Mouse (Mus musculus): Measurements from ENCODE around the gene Pias3. TPM values are rescaled to one million over a fixed set of nuclear protein-coding genes. Genes with fewer than 3 reads are reported as not detected.

Gene Pias3
- polyA plus RNA-seq, 1 experiment from 2014 or later = 16.1 TPM

DNA sequence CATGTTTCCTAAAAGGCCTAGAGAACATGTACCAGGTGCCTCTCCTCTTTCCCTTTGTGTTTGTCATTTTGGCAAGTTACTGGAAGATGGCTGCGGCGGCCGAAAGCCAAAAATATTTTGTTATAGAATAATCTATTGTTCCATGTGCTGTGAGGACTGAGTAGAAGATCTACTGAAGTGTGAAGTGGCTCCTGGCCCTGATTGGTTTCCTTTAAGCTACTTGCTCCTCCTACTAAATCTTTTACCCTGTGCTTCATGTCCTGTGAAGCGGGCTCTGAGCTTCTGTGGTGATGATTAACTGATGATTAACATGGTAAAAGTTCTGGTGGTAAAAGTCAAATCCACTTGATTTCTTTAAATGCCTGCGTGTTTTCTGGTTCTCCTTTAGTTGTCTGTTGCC, 29.3 kb upstream of the Pias3 start:
- no peak for ATAC-seq
- no peak overlapping the region for H3K4me3 ChIP-seq (ENCODE audit: low read depth, low read length)
- H3K9ac ChIP-seq (ENCODE audit: low read depth, low read length) = no peak overlapping the region
- H3K36me3 ChIP-seq (ENCODE audit: control insufficient read depth, insufficient read depth) = no peaks in the 10 kb centered on the region
- H3K9me3 ChIP-seq (ENCODE audit: control insufficient read depth) = no peaks in the 10 kb centered on the region
- H3K27ac ChIP-seq (ENCODE audit: low read depth, low read length) = no peak overlapping the region
- no peak for TF ChIP-seq CTCF (IDR thresholded peaks at IDR 0.05; ENCODE audit: low read depth)
- no peak overlapping the region for H3K4me2 ChIP-seq (replicated peaks; ENCODE audit: low read depth)
- WGBS = 84% methylated on average over 5 of the region's 5 CpGs
- no peaks in the 10 kb centered on the region; the same call in 1 of the 2 replicates for H3K27me3 ChIP-seq (replicated peaks; ENCODE audit: control insufficient read depth, insufficient read depth, low read length)
- peaks cover 4% of the 10 kb centered on the region; the same call in 1 of the 2 replicates for H3K4me1 ChIP-seq (replicated peaks; ENCODE audit: control insufficient read depth, insufficient read depth, low read length)

DNA sequence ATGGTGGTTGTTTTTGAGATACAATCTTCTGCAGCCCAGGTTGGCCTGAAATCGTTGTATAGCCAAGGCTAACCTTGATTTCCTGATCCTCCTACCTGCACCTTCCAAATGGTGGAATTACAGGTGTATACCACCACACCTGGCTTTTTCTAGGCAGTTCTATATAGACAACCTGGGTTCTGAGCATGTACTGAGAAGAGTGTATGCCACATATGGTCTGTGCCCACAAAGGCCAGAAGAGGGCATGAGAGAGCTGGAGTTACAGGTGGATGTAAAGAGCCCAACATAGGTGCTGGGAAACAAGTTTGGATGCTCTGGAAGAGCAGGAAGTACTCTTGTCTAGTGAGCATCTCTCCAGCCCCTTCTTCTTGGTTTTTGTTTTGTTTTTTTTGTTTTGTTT, 28.9 kb upstream of the Pias3 start:
- no peak for ATAC-seq
- Histone ChIP-seq H3K9me3 (ENCODE audit: control insufficient read depth) (no peaks in the 10 kb centered on the region), H3K4me2 (replicated peaks; ENCODE audit: low read depth) (no peak overlapping the region), H3K36me3 (ENCODE audit: control insufficient read depth, insufficient read depth) (no peaks in the 10 kb centered on the region), H3K4me3 (ENCODE audit: low read depth, low read length) (no peak overlapping the region), H3K9ac (ENCODE audit: low read depth, low read length) (no peak overlapping the region), H3K27ac (ENCODE audit: low read depth, low read length) (no peak overlapping the region), H3K4me1 (replicated peaks; ENCODE audit: control insufficient read depth, insufficient read depth, low read length) (peaks cover 4% of the 10 kb centered on the region; the same call in 1 of the 2 replicates), H3K27me3 (replicated peaks; ENCODE audit: control insufficient read depth, insufficient read depth, low read length) (no peaks in the 10 kb centered on the region; the same call in 1 of the 2 replicates)
- 40% methylated on average over 1 of the region's 1 CpGs for WGBS
- peak; percentile 77 for TF ChIP-seq CTCF (IDR thresholded peaks at IDR 0.05; ENCODE audit: low read depth)

DNA sequence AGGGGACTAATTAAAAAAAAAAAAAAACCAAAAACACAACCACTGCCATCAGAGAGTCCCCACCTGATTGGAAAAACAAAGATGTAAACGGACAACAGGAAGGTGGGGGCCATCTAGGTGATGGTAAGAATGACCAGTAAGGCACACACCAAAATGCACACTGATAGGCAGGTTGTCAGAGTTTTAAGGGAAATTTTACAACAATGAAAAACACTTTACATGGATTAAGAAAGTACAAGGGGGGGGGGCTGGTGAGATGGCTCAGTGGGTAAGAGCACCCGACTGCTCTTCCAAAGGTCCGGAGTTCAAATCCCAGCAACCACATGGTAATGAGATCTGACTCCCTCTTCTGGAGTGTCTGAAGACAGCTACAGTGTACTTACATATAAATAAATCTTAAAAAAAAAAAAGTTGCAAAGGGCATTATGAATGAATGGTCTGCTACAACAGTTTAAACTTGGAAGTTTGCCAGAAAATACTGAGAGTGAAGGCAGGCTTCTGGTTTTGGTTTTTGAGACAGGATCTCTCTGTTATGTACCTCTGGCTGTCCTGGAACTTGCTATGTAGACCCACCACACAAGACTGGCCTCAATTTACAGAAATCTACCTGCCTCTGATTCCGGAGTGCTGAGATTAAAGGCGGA, 27.6 kb upstream of the Pias3 start:
- Histone ChIP-seq H3K4me1 (replicated peaks; ENCODE audit: control insufficient read depth, insufficient read depth, low read length) (peaks cover 4% of the 10 kb centered on the region; the same call in 1 of the 2 replicates), H3K36me3 (ENCODE audit: control insufficient read depth, insufficient read depth) (no peaks in the 10 kb centered on the region), H3K27ac (ENCODE audit: low read depth, low read length) (no peak overlapping the region), H3K27me3 (replicated peaks; ENCODE audit: control insufficient read depth, insufficient read depth, low read length) (no peaks in the 10 kb centered on the region; the same call in 1 of the 2 replicates), H3K4me2 (replicated peaks; ENCODE audit: low read depth) (no peak overlapping the region), H3K9ac (ENCODE audit: low read depth, low read length) (no peak overlapping the region), H3K4me3 (ENCODE audit: low read depth, low read length) (no peak overlapping the region), H3K9me3 (ENCODE audit: control insufficient read depth) (no peaks in the 10 kb centered on the region)
- no peak for ATAC-seq
- TF ChIP-seq CTCF (IDR thresholded peaks at IDR 0.05; ENCODE audit: low read depth) = no peak
- WGBS = 87% methylated on average over 5 of the region's 5 CpGs

DNA sequence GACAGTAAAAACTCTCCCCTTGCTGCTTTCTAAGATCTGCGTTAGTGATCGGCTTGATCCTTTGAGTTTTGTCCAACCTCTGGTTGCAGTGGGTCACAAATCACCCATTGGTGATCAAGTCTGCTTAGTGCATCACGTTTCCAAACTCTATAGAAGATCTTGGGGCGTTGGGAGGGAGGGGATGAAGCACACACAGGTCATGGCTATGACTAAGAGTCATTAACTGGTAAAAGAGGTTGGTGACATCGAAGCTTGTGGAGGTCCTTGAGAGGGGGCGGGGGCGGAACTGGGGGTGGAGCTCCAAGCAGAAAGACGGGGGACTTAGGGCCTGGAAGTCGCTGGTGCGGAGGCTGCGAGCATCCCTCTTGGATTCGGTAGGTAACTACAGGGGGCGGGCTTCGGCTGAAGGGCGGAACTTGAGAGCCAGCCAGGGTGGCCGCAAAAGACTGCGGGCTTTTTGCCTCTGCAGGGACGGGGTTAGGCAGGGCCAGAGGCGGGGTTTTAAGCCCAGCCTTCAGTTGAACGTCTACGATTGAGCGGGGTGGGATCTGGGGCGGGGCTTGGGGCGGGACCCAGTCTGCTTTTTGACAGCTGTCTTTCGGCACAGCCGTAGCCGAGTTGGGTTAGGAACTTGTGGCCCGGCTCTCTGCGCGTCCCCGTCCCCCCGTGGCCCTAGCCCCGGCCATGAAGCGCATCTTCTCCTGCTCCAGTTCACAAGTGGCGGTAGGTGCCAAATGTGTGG, 26.3 kb upstream of the Pias3 start, which contains the start of gene Ankrd35:
TSS of gene Ankrd35 (plus strand) at position 405 of the 742 bp plus-strand sequence.
- Histone ChIP-seq H3K9ac (ENCODE audit: low read depth, low read length) (no peak within 1 kb of the TSS), H3K4me2 (replicated peaks; ENCODE audit: low read depth) (peak within 1 kb of the TSS; percentile 84), H3K4me3 (ENCODE audit: low read depth, low read length) (peak within 1 kb of the TSS; percentile 40), H3K27ac (ENCODE audit: low read depth, low read length) (no peak within 1 kb of the TSS), H3K9me3 (ENCODE audit: control insufficient read depth) (no peaks in the 10 kb centered on the region), H3K27me3 (replicated peaks; ENCODE audit: control insufficient read depth, insufficient read depth, low read length) (no peaks in the 10 kb centered on the region; the same call in 1 of the 2 replicates), H3K36me3 (ENCODE audit: control insufficient read depth, insufficient read depth) (no peaks in the 10 kb centered on the region), H3K4me1 (replicated peaks; ENCODE audit: control insufficient read depth, insufficient read depth, low read length) (no peaks in the 10 kb centered on the region)
- ATAC-seq = peak; percentile 87
- 4% methylated on average over 35 of the region's 35 CpGs for WGBS
- peak; percentile 59 for TF ChIP-seq CTCF (IDR thresholded peaks at IDR 0.05; ENCODE audit: low read depth)

DNA sequence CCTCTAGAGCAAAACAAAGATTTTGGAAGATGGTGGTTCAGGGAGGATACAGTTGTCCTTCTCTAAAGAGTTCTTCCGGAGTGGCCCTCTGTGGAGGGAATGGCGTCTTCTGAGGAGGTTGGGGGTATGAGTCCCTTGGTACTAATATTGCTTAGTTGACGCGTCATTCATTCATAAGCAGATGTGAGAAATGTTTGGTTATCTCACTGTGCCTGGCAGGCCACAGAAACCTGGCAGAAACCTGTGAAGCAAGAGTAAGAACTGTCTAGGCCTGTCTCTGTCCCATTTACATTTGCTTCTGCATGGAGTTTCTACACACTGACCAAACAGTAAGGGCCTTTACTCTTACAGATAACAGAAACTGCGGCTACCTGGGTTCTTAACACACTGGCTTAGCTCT, 24.7 kb upstream of the Pias3 start:
- H3K36me3 ChIP-seq (ENCODE audit: control insufficient read depth, insufficient read depth) = no peaks in the 10 kb centered on the region
- H3K4me3 ChIP-seq (ENCODE audit: low read depth, low read length) = no peak overlapping the region
- no peak for TF ChIP-seq CTCF (IDR thresholded peaks at IDR 0.05; ENCODE audit: low read depth)
- no peaks in the 10 kb centered on the region; the same call in 1 of the 2 replicates for H3K27me3 ChIP-seq (replicated peaks; ENCODE audit: control insufficient read depth, insufficient read depth, low read length)
- H3K9ac ChIP-seq (ENCODE audit: low read depth, low read length) = no peak overlapping the region
- H3K4me1 ChIP-seq (replicated peaks; ENCODE audit: control insufficient read depth, insufficient read depth, low read length) = no peaks in the 10 kb centered on the region
- H3K9me3 ChIP-seq (ENCODE audit: control insufficient read depth) = no peaks in the 10 kb centered on the region
- no peak for ATAC-seq
- no peak overlapping the region for H3K4me2 ChIP-seq (replicated peaks; ENCODE audit: low read depth)
- WGBS = 94% methylated on average over 5 of the region's 5 CpGs
- H3K27ac ChIP-seq (ENCODE audit: low read depth, low read length) = no peak overlapping the region

DNA sequence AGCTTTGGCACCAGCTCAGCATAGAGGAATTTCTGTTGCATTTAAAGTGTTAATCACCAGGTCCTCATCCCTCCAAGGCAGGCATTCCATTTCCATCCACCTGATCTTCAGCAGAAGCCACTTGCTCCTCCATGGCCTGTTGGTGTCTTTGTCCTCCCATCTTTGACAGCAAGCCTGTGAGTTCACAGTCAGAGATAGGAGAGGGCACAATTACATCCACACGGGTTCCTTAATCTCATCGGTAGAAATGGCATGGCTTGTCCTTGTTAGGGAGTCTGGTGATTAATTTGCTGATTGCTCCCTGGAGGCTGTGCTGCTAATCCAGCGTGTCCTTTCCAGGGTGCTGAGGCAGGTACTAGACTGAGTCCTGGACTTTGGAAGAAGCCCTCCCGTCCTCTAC, 22.7 kb upstream of the Pias3 start:
- Histone ChIP-seq H3K4me1 (replicated peaks; ENCODE audit: control insufficient read depth, insufficient read depth, low read length) (no peaks in the 10 kb centered on the region), H3K9ac (ENCODE audit: low read depth, low read length) (no peak overlapping the region), H3K9me3 (ENCODE audit: control insufficient read depth) (no peaks in the 10 kb centered on the region), H3K36me3 (ENCODE audit: control insufficient read depth, insufficient read depth) (no peaks in the 10 kb centered on the region), H3K27ac (ENCODE audit: low read depth, low read length) (no peak overlapping the region), H3K4me2 (replicated peaks; ENCODE audit: low read depth) (no peak overlapping the region), H3K27me3 (replicated peaks; ENCODE audit: control insufficient read depth, insufficient read depth, low read length) (no peaks in the 10 kb centered on the region; the same call in 1 of the 2 replicates), H3K4me3 (ENCODE audit: low read depth, low read length) (no peak overlapping the region)
- WGBS = 83% methylated on average over 4 of the region's 4 CpGs
- no peak for ATAC-seq
- no peak for TF ChIP-seq CTCF (IDR thresholded peaks at IDR 0.05; ENCODE audit: low read depth)

Measured in intestine, postnatal 0 days (tissue).